Mouse (Mus musculus) midbrain, embryonic 11.5 days (tissue): Measurements from ENCODE around the gene Il25. TPM values are rescaled to one million over a fixed set of nuclear protein-coding genes. Genes with fewer than 3 reads are reported as not detected.

ENCODE experiments used
- microRNA counts: library from miRNA; unstranded; fragments of <30 nt; microRNA quantifications from one replicate; lab custom pipeline; 2015
- microRNA-seq: library from miRNA; unstranded; fragments of <30 nt; microRNA quantifications from one replicate; pipeline ENCODE4, GENCODE M21; 2017
- polyA plus RNA-seq: library from polyadenylated mRNA; unstranded; fragments of >200 nt; fragmentation: Nextera tagmentation; extraction: Ambion mirVana; gene quantifications from 2 replicates; pipeline ENCODE4 v1.2.1, GENCODE M21; 2014

Il25 gene
- polyA plus RNA-seq, 1 experiment from 2014 or later, result not detected

MicroRNAs encoded within 50 kb of the gene (microRNA counts, 519-probe panel; counts per million panel counts)
- microRNA mmu-miR-208a (lab: Ali Mortazavi, UCI), result not detected
- microRNA mmu-miR-208b (lab: Ali Mortazavi, UCI), result not detected

Small RNA genes lying within 50 kb of the gene (microRNA-seq; reads per million reads assigned to microRNA genes)
- gene Mir208a (7.8 reads per million, percentile 27 among the genes with 10 or more reads in this experiment), gene Mir208b (47.4 reads per million, percentile 46 among the genes with 10 or more reads in this experiment)

Other genes starting within 250 kb of the Il25 start
- 95.7 and 96.7 TPM in 2 replicates for gene 1700123O20Rik, start 246.5 kb upstream of the Il25 start, polyA plus RNA-seq
- gene Acin1, start 245.8 kb upstream of the Il25 start, polyA plus RNA-seq, result 139 and 145 TPM in 2 replicates
- gene Gm29776, start 233.9 kb upstream of the Il25 start, polyA plus RNA-seq, result 0.11 and 0.22 TPM in 2 replicates
- 0.12 TPM in 1 of 2 replicates, not detected in the other for gene Cebpe, start 220.5 kb upstream of the Il25 start, polyA plus RNA-seq
- gene Slc7a8, start 150.7 kb upstream of the Il25 start, polyA plus RNA-seq, result 2.8 and 3.0 TPM in 2 replicates
- not detected in 2 replicates for gene Rnf212b, start 118.6 kb upstream of the Il25 start, polyA plus RNA-seq
- gene Homez, start 61.7 kb upstream of the Il25 start, polyA plus RNA-seq, result 13.2 and 19.9 TPM in 2 replicates
- gene Ppp1r3e, start 55.1 kb upstream of the Il25 start, polyA plus RNA-seq, result 0.23 and 0.68 TPM in 2 replicates
- 2.4 and 3.3 TPM in 2 replicates for gene Bcl2l2, start 49.3 kb upstream of the Il25 start, polyA plus RNA-seq
- not detected in 2 replicates for gene Gm20521, start 49.3 kb upstream of the Il25 start, polyA plus RNA-seq
- gene Pabpn1, start 40.2 kb upstream of the Il25 start, polyA plus RNA-seq, result 166 and 173 TPM in 2 replicates
- gene Slc22a17, start 19.6 kb upstream of the Il25 start, polyA plus RNA-seq, result 35.4 and 36.0 TPM in 2 replicates
- 24.4 and 27.6 TPM in 2 replicates for gene Efs, start 6.6 kb upstream of the Il25 start, polyA plus RNA-seq
- gene Cmtm5, start 3.6 kb downstream of the Il25 start, polyA plus RNA-seq, result 0.19 and 0.71 TPM in 2 replicates
- 0.51 TPM in 1 of 2 replicates, not detected in the other for gene Myh6, start 34.2 kb downstream of the Il25 start, polyA plus RNA-seq
- not detected in 2 replicates for gene Gm17428, start 44.2 kb downstream of the Il25 start, polyA plus RNA-seq
- 0.52 and 1.1 TPM in 2 replicates for gene Myh7, start 61.9 kb downstream of the Il25 start, polyA plus RNA-seq
- gene Ngdn, start 82.8 kb downstream of the Il25 start, polyA plus RNA-seq, result 85.0 and 85.9 TPM in 2 replicates
- gene Zfhx2, start 159.6 kb downstream of the Il25 start, polyA plus RNA-seq, result 11.3 and 11.5 TPM in 2 replicates
- 22.0 and 22.7 TPM in 2 replicates for gene Thtpa, start 162.1 kb downstream of the Il25 start, polyA plus RNA-seq
- 9.5 and 10.1 TPM in 2 replicates for gene Ap1g2, start 173.9 kb downstream of the Il25 start, polyA plus RNA-seq
- gene Jph4, start 184.2 kb downstream of the Il25 start, polyA plus RNA-seq, result 2.2 and 2.8 TPM in 2 replicates